Mouse (Mus musculus): ENCODE measurements around the gene Rufy4. TPM values are rescaled to one million over a fixed set of nuclear protein-coding genes. Genes with fewer than 3 reads are reported as not detected.

The Rufy4 gene
- polyA plus RNA-seq, 1 experiment = 0.18 TPM

- Histone ChIP-seq H3K27ac (ENCODE audit: insufficient read depth, low read length) (no peak overlapping the region), H3K4me1 (ENCODE audit: control insufficient read depth, insufficient read depth, low read length) (no peaks in the 10 kb centered on the region), H3K27me3 (ENCODE audit: control insufficient read depth, insufficient read depth, low read length) (no peaks in the 10 kb centered on the region), H3K4me3 (replicated peaks; ENCODE audit: insufficient read depth, low read depth, low read length) (no peak overlapping the region)
- 88% methylated on average over 3 of the region's 3 CpGs for WGBS
- TF ChIP-seq POLR2A (IDR thresholded peaks at IDR 0.05; ENCODE audit: borderline replicate concordance, insufficient read depth, low read length) (no peak), CTCF (IDR thresholded peaks at IDR 0.05; ENCODE audit: borderline replicate concordance, insufficient read depth, low read depth, low read length) (no peak)
- no peak for DNase-seq
Measured at GRCm38 (mm10) chr1:74178618-74179017, 53.3 kb downstream of the Rufy4 start.

- Histone ChIP-seq H3K4me1 (ENCODE audit: control insufficient read depth, insufficient read depth, low read length) (no peaks in the 10 kb centered on the region), H3K4me3 (replicated peaks; ENCODE audit: insufficient read depth, low read depth, low read length) (no peak overlapping the region), H3K27me3 (ENCODE audit: control insufficient read depth, insufficient read depth, low read length) (no peaks in the 10 kb centered on the region), H3K27ac (ENCODE audit: insufficient read depth, low read length) (no peak overlapping the region)
- no peak for DNase-seq
- TF ChIP-seq CTCF (IDR thresholded peaks at IDR 0.05; ENCODE audit: borderline replicate concordance, insufficient read depth, low read depth, low read length) (no peak), POLR2A (IDR thresholded peaks at IDR 0.05; ENCODE audit: borderline replicate concordance, insufficient read depth, low read length) (no peak)
- 49% methylated on average over 9 of the region's 9 CpGs for WGBS
Measured at GRCm38 (mm10) chr1:74179624-74180408, 54.5 kb downstream of the Rufy4 start.

GRCm38 (mm10) chr1:74181462-74181861, 56.1 kb downstream of the Rufy4 start:
- TF ChIP-seq CTCF (IDR thresholded peaks at IDR 0.05; ENCODE audit: borderline replicate concordance, insufficient read depth, low read depth, low read length) (no peak), POLR2A (IDR thresholded peaks at IDR 0.05; ENCODE audit: borderline replicate concordance, insufficient read depth, low read length) (no peak)
- no peak overlapping the region for H3K27ac ChIP-seq (ENCODE audit: insufficient read depth, low read length)
- H3K4me1 ChIP-seq (ENCODE audit: control insufficient read depth, insufficient read depth, low read length) = no peaks in the 10 kb centered on the region
- no peaks in the 10 kb centered on the region for H3K27me3 ChIP-seq (ENCODE audit: control insufficient read depth, insufficient read depth, low read length)
- H3K4me3 ChIP-seq (replicated peaks; ENCODE audit: insufficient read depth, low read depth, low read length) = no peak overlapping the region
- no peak for DNase-seq
- WGBS = 78% methylated on average over 2 of the region's 2 CpGs

- TF ChIP-seq CTCF (IDR thresholded peaks at IDR 0.05; ENCODE audit: borderline replicate concordance, insufficient read depth, low read depth, low read length) = no peak
- no peak for TF ChIP-seq POLR2A (IDR thresholded peaks at IDR 0.05; ENCODE audit: borderline replicate concordance, insufficient read depth, low read length)
- H3K27ac ChIP-seq (ENCODE audit: insufficient read depth, low read length) = no peak overlapping the region
- H3K27me3 ChIP-seq (ENCODE audit: control insufficient read depth, insufficient read depth, low read length) = no peaks in the 10 kb centered on the region
- no peak for DNase-seq
- no peaks in the 10 kb centered on the region for H3K4me1 ChIP-seq (ENCODE audit: control insufficient read depth, insufficient read depth, low read length)
- 48% methylated on average over 2 of the region's 2 CpGs for WGBS
- no peak overlapping the region for H3K4me3 ChIP-seq (replicated peaks; ENCODE audit: insufficient read depth, low read depth, low read length)
Measured at GRCm38 (mm10) chr1:74183006-74183405, 57.7 kb downstream of the Rufy4 start.

- TF ChIP-seq CTCF (IDR thresholded peaks at IDR 0.05; ENCODE audit: borderline replicate concordance, insufficient read depth, low read depth, low read length) (no peak), POLR2A (IDR thresholded peaks at IDR 0.05; ENCODE audit: borderline replicate concordance, insufficient read depth, low read length) (no peak)
- H3K4me3 ChIP-seq (replicated peaks; ENCODE audit: insufficient read depth, low read depth, low read length) = no peak overlapping the region
- no peak overlapping the region for H3K27ac ChIP-seq (ENCODE audit: insufficient read depth, low read length)
- H3K27me3 ChIP-seq (ENCODE audit: control insufficient read depth, insufficient read depth, low read length) = no peaks in the 10 kb centered on the region
- no peak for DNase-seq
- 88% methylated on average over 7 of the region's 7 CpGs for WGBS
- H3K4me1 ChIP-seq (ENCODE audit: control insufficient read depth, insufficient read depth, low read length) = no peaks in the 10 kb centered on the region
Measured at GRCm38 (mm10) chr1:74190471-74190870, 65.1 kb downstream of the Rufy4 start.

- Histone ChIP-seq H3K27me3 (ENCODE audit: control insufficient read depth, insufficient read depth, low read length) (no peaks in the 10 kb centered on the region), H3K4me3 (replicated peaks; ENCODE audit: insufficient read depth, low read depth, low read length) (no peak overlapping the region), H3K4me1 (ENCODE audit: control insufficient read depth, insufficient read depth, low read length) (no peaks in the 10 kb centered on the region), H3K27ac (ENCODE audit: insufficient read depth, low read length) (no peak overlapping the region)
- DNase-seq = no peak
- TF ChIP-seq CTCF (IDR thresholded peaks at IDR 0.05; ENCODE audit: borderline replicate concordance, insufficient read depth, low read depth, low read length) = no peak
- no peak for TF ChIP-seq POLR2A (IDR thresholded peaks at IDR 0.05; ENCODE audit: borderline replicate concordance, insufficient read depth, low read length)
- WGBS = 88% methylated on average over 2 of the region's 2 CpGs
Measured at GRCm38 (mm10) chr1:74192711-74193110, 67.4 kb downstream of the Rufy4 start.

GRCm38 (mm10) chr1:74194445-74194844, 69.1 kb downstream of the Rufy4 start, which contains the start of gene Cxcr1:
Gene Cxcr1, minus strand, starts transcription at chr1:74194631.
- no peak within 1 kb of the TSS for H3K27ac ChIP-seq (ENCODE audit: insufficient read depth, low read length)
- DNase-seq = no peak
- no peak within 1 kb of the TSS for H3K4me3 ChIP-seq (replicated peaks; ENCODE audit: insufficient read depth, low read depth, low read length)
- no peaks in the 10 kb centered on the region for H3K27me3 ChIP-seq (ENCODE audit: control insufficient read depth, insufficient read depth, low read length)
- 78% methylated on average over 8 of the region's 8 CpGs for WGBS
- no peak for TF ChIP-seq CTCF (IDR thresholded peaks at IDR 0.05; ENCODE audit: borderline replicate concordance, insufficient read depth, low read depth, low read length)
- no peak for TF ChIP-seq POLR2A (IDR thresholded peaks at IDR 0.05; ENCODE audit: borderline replicate concordance, insufficient read depth, low read length)
- H3K4me1 ChIP-seq (ENCODE audit: control insufficient read depth, insufficient read depth, low read length) = no peaks in the 10 kb centered on the region

GRCm38 (mm10) chr1:74195961-74196360, 70.6 kb downstream of the Rufy4 start:
- 51% methylated on average over 7 of the region's 7 CpGs for WGBS
- TF ChIP-seq POLR2A (IDR thresholded peaks at IDR 0.05; ENCODE audit: borderline replicate concordance, insufficient read depth, low read length) (no peak), CTCF (IDR thresholded peaks at IDR 0.05; ENCODE audit: borderline replicate concordance, insufficient read depth, low read depth, low read length) (peak; percentile 33; the same call in 1 of the 2 replicates)

More at GRCm38 (mm10) chr1:74195961-74196360, 70.6 kb downstream of the Rufy4 start:
- Histone ChIP-seq H3K27me3 (ENCODE audit: control insufficient read depth, insufficient read depth, low read length) (no peaks in the 10 kb centered on the region), H3K27ac (ENCODE audit: insufficient read depth, low read length) (no peak overlapping the region), H3K4me3 (replicated peaks; ENCODE audit: insufficient read depth, low read depth, low read length) (no peak overlapping the region), H3K4me1 (ENCODE audit: control insufficient read depth, insufficient read depth, low read length) (no peaks in the 10 kb centered on the region)
- DNase-seq = no peak
